Mouse (Mus musculus): Measurements from ENCODE around the gene Ubash3b.

The Ubash3b gene

GRCm38 (mm10) chr9:41058765-41059535 lies 102.5 kb downstream of the Ubash3b start:
- in situ Hi-C loops (cut with MboI, MseI) = no loop called here

GRCm38 (mm10) chr9:41054166-41054565 lies 107.3 kb downstream of the Ubash3b start:
- in situ Hi-C loops (cut with MboI, MseI) = no loop called here

GRCm38 (mm10) chr9:41053478-41053877 lies 108.0 kb downstream of the Ubash3b start:
- in situ Hi-C loops (cut with MboI, MseI) = no loop called here

GRCm38 (mm10) chr9:41051080-41051932 lies 110.2 kb downstream of the Ubash3b start:
- in situ Hi-C loops (cut with MboI, MseI) = no loop called here

- in situ Hi-C loops (cut with MboI, MseI) = no loop called here
Observed at GRCm38 (mm10) chr9:41050331-41051079, 111.0 kb downstream of the Ubash3b start.

GRCm38 (mm10) chr9:41049282-41049681 lies 112.2 kb downstream of the Ubash3b start:
- in situ Hi-C loops (cut with MboI, MseI) = loop anchor here (5.0 kb wide), 1 partner anchor 133 kb away; no protein-coding TSS in a partner anchor

GRCm38 (mm10) chr9:41048820-41049219 lies 112.7 kb downstream of the Ubash3b start:
- in situ Hi-C loops (cut with MboI, MseI) = loop anchor here (5.0 kb wide), 1 partner anchor 133 kb away; no protein-coding TSS in a partner anchor

GRCm38 (mm10) chr9:41048216-41048615 lies 113.3 kb downstream of the Ubash3b start:
- in situ Hi-C loops (cut with MboI, MseI) = loop anchor here (5.0 kb wide), 1 partner anchor 134 kb away; no protein-coding TSS in a partner anchor

- in situ Hi-C loops (cut with MboI, MseI) = loop anchor here (5.0 kb wide), 1 partner anchor 135 kb away; no protein-coding TSS in a partner anchor
Observed at GRCm38 (mm10) chr9:41047654-41048053, 113.8 kb downstream of the Ubash3b start.

GRCm38 (mm10) chr9:41044626-41045025 lies 116.9 kb downstream of the Ubash3b start:
- in situ Hi-C loops (cut with MboI, MseI) = loop anchor here (5.0 kb wide), 1 partner anchor 138 kb away; no protein-coding TSS in a partner anchor

- in situ Hi-C loops (cut with MboI, MseI) = no loop called here
Observed at GRCm38 (mm10) chr9:41043641-41044040, 117.9 kb downstream of the Ubash3b start.

- in situ Hi-C loops (cut with MboI, MseI) = no loop called here
Observed at GRCm38 (mm10) chr9:41041404-41041803, 120.1 kb downstream of the Ubash3b start.

- in situ Hi-C loops (cut with MboI, MseI) = no loop called here
Observed at GRCm38 (mm10) chr9:41038150-41038664, 123.3 kb downstream of the Ubash3b start.

- in situ Hi-C loops (cut with MboI, MseI) = no loop called here
Observed at GRCm38 (mm10) chr9:41031590-41032489, 129.7 kb downstream of the Ubash3b start.

- in situ Hi-C loops (cut with MboI, MseI) = loop anchor here (5.0 kb wide), 2 partner anchors 48 to 93 kb away; no protein-coding TSS in a partner anchor
Observed at GRCm38 (mm10) chr9:41029827-41030226, 131.7 kb downstream of the Ubash3b start.

- in situ Hi-C loops (cut with MboI, MseI) = loop anchor here (5.0 kb wide), 2 partner anchors 46 to 91 kb away; no protein-coding TSS in a partner anchor
Observed at GRCm38 (mm10) chr9:41028470-41028869, 133.0 kb downstream of the Ubash3b start.

GRCm38 (mm10) chr9:41021690-41022089 lies 139.8 kb downstream of the Ubash3b start:
- in situ Hi-C loops (cut with MboI, MseI) = no loop called here

GRCm38 (mm10) chr9:41020486-41020885 lies 141.0 kb downstream of the Ubash3b start:
- in situ Hi-C loops (cut with MboI, MseI) = no loop called here

- in situ Hi-C loops (cut with MboI, MseI) = no loop called here
Observed at GRCm38 (mm10) chr9:41014512-41014911, 147.0 kb downstream of the Ubash3b start.

GRCm38 (mm10) chr9:41012456-41012855 lies 149.0 kb downstream of the Ubash3b start:
- in situ Hi-C loops (cut with MboI, MseI) = no loop called here
